Mouse (Mus musculus) ES-Bruce4 (cell line): ENCODE data around the gene Telo2.

Experiments used
- CTCF ChIP-seq: IDR thresholded peaks from one replicate; pipeline ENCODE4 v1.8.1; 2011; ENCODE audit warnings: low read depth, low read length
- EP300 ChIP-seq: IDR thresholded peaks from 2 replicates; pipeline ENCODE4 v1.6.1; 2011; ENCODE audit warnings: low read depth, low read length; ENCODE audit not compliant: insufficient read depth
- POLR2A ChIP-seq: IDR thresholded peaks from one replicate; pipeline ENCODE4 v1.8.1; 2011; ENCODE audit warnings: low read length; ENCODE audit not compliant: insufficient read depth

GRCm38 (mm10) chr17:25138803-25139202 is 23.0 kb upstream of the Telo2 start:
- TF ChIP-seq CTCF (no peak), EP300 (no peak), POLR2A (no peak)
